Mouse (Mus musculus) heart, postnatal 14 days (tissue): ENCODE results near the gene Nrk. TPM values are rescaled to one million over a fixed set of nuclear protein-coding genes. Genes with fewer than 3 reads are reported as not detected.

ENCODE experiments used
- total RNA-seq, 2 experiments: library from RNA; stranded (reverse); gene quantifications; 2 replicates each; pipeline ENCODE4 v1.2.3; 2021

Nrk gene
- total RNA-seq, 2 experiments from 2014 or later: 8.0 to 9.0 TPM

Other genes starting within 250 kb of the Nrk start
- not detected for gene Serpina7, start 170.8 kb downstream of the Nrk start, total RNA-seq
- gene 4930513O06Rik, start 171.8 kb downstream of the Nrk start, total RNA-seq: not detected